Mouse (Mus musculus) limb, embryonic 13.5 days (tissue): ENCODE results near the gene Fhit. TPM values are rescaled to one million over a fixed set of nuclear protein-coding genes. Genes with fewer than 3 reads are reported as not detected.

ENCODE experiments used
- ATAC-seq: fragments of 200-750 bp; cut with Nextera tagmentation; 2 replicates; pipeline ENCODE4 v1.8.0; 2017; ENCODE audit warnings: low read depth, moderate number of reproducible peaks, moderate TSS enrichment; ENCODE audit not compliant: low FRiP score
- H3K27ac ChIP-seq: fragments of 300-500 bp; sonication (generic); 2 replicates; pipeline ENCODE4 v1.5.1; 2015; ENCODE audit warnings: inconsistent platforms, mild to moderate bottlenecking, moderate library complexity
- H3K27me3 ChIP-seq: fragments of 300-500 bp; sonication (generic); 2 replicates; pipeline ENCODE4 v1.6.1; 2015; ENCODE audit warnings: mild to moderate bottlenecking, inconsistent platforms
- H3K36me3 ChIP-seq: fragments of 300-500 bp; sonication (generic); 2 replicates; pipeline ENCODE4 v1.6.1; 2015; ENCODE audit warnings: inconsistent platforms, mild to moderate bottlenecking, moderate library complexity
- H3K4me1 ChIP-seq: fragments of 300-500 bp; sonication (generic); 2 replicates; pipeline ENCODE4 v1.6.1; 2015; ENCODE audit warnings: inconsistent platforms
- H3K4me2 ChIP-seq: fragments of 300-500 bp; sonication (generic); replicated peaks from 2 replicates; pipeline ENCODE4 v1.6.1; 2015; ENCODE audit warnings: inconsistent platforms, mild to moderate bottlenecking, moderate library complexity
- H3K4me3 ChIP-seq: fragments of 300-500 bp; sonication (generic); 2 replicates; pipeline ENCODE4 v1.5.1; 2015; ENCODE audit warnings: moderate library complexity, mild to moderate bottlenecking, inconsistent platforms
- H3K9ac ChIP-seq: fragments of 300-500 bp; sonication (generic); 2 replicates; pipeline ENCODE4 v1.6.1; 2015; ENCODE audit warnings: mild to moderate bottlenecking, inconsistent platforms
- H3K9me3 ChIP-seq: fragments of 300-500 bp; sonication (generic); 2 replicates; pipeline ENCODE4 v1.6.1; 2016; ENCODE audit warnings: inconsistent platforms
- WGBS: fragments of 180-500 bp; shearing (Covaris S2); methylation state at CpG from one replicate; pipeline ENCODE4 v1.1.7; 2015; 5-methylcytosine and 5-hydroxymethylcytosine counted together
- polyA plus RNA-seq: library from polyadenylated mRNA; unstranded; fragments of >200 nt; fragmentation: Nextera tagmentation; extraction: Ambion mirVana; gene quantifications from 2 replicates; pipeline ENCODE4 v1.2.1, GENCODE M21; 2015

Fhit gene
- polyA plus RNA-seq, 1 experiment from 2014 or later, result 6.3 TPM

DNA sequence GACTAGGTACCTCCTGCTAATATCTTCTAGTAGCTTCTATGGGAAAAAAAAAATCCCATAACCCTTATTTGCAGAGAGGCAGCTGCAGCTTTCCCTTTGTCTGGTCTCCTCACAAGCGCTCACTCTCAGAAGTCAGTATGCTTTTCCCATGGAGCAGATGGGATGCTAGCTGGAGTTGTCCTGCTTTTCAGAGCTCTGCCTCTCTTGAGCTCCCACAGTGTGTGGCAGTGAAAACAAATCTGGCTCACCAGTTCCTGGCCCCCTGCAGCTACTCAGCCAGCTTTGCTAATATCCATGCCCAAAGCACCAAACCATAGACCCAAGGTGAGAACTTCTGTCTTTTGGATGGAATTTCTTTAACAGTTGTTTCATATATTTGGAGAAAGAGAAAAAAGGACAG lies 1510.4 kb downstream of the Fhit start:
- ATAC-seq, result no peak
- Histone ChIP-seq H3K9ac (no peak overlapping the region), H3K4me1 (no peaks in the 10 kb centered on the region), H3K4me2 (no peak overlapping the region), H3K27ac (no peak overlapping the region), H3K36me3 (no peaks in the 10 kb centered on the region), H3K9me3 (no peaks in the 10 kb centered on the region), H3K4me3 (no peak overlapping the region), H3K27me3 (no peaks in the 10 kb centered on the region)
- WGBS, result 86% methylated on average over 1 of the region's 1 CpGs

GRCm38 (mm10) chr14:9648416-9648815 lies 1513.4 kb downstream of the Fhit start:
- Histone ChIP-seq H3K27ac (no peak overlapping the region), H3K4me1 (peaks cover 10% of the 10 kb centered on the region; the same call in 1 of the 2 replicates), H3K36me3 (no peaks in the 10 kb centered on the region), H3K9me3 (no peaks in the 10 kb centered on the region), H3K4me3 (no peak overlapping the region), H3K27me3 (no peaks in the 10 kb centered on the region), H3K9ac (no peak overlapping the region), H3K4me2 (no peak overlapping the region)
- 72% methylated on average over 1 of the region's 1 CpGs for WGBS
- no peak for ATAC-seq

DNA sequence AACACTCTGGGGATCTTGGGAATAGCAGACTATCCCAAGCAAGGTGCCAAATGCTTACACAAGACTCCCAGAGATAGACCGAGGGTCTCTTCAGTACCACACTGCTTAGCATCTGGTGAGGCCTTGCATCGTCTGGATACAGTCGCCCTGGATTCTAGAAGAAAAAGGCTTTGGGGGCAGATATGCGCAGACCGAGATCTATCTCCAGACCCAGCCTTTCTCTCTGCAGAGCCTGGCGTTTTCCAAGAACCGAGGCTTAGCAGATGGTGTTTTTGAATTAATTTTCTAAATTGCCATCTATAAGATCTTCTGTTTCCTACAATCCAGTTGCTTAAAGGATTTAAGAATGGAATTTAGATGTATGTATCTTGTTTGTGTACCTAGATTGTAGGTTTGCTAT lies 1515.6 kb downstream of the Fhit start:
- Histone ChIP-seq H3K9me3 (no peaks in the 10 kb centered on the region), H3K27ac (no peak overlapping the region), H3K4me2 (no peak overlapping the region), H3K36me3 (no peaks in the 10 kb centered on the region), H3K9ac (no peak overlapping the region), H3K27me3 (no peaks in the 10 kb centered on the region), H3K4me1 (peaks cover 10% of the 10 kb centered on the region; the same call in 1 of the 2 replicates), H3K4me3 (no peak overlapping the region)
- no peak for ATAC-seq
- 90% methylated on average over 7 of the region's 7 CpGs for WGBS

- H3K4me2 ChIP-seq, result no peak overlapping the region
- WGBS, result 27% methylated on average over 9 of the region's 9 CpGs
- H3K36me3 ChIP-seq, result no peaks in the 10 kb centered on the region
- no peak for ATAC-seq
- H3K27me3 ChIP-seq, result no peaks in the 10 kb centered on the region
- no peak overlapping the region for H3K27ac ChIP-seq
- H3K9me3 ChIP-seq, result no peaks in the 10 kb centered on the region
- no peak overlapping the region for H3K4me3 ChIP-seq
- H3K9ac ChIP-seq, result no peak overlapping the region
- peaks cover 10% of the 10 kb centered on the region; the same call in 1 of the 2 replicates for H3K4me1 ChIP-seq
Observed at GRCm38 (mm10) chr14:9644216-9645166, 1517.3 kb downstream of the Fhit start.

DNA sequence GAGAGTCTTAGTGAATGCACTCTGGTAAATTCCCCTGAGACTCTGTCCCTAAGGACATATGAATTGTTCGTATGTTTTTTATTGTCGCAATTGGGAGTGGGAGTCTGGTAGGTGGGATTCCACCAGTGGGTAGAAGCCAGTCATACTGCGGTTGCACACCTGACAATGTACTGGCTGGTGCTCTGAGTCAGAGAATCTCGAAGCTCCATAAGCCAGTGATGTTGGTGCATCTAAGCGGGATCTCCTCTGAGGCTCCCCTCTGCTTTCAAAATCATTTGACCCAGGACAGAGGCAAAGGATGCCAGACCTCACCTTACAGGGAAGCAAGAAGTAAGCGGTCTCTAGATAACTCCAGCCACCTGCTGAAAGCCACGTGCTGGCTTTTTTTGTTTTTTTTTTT lies 1518.1 kb downstream of the Fhit start:
- 63% methylated on average over 7 of the region's 7 CpGs for WGBS
- ATAC-seq, result no peak
- H3K36me3 ChIP-seq, result no peaks in the 10 kb centered on the region

GRCm38 (mm10) chr14:9642628-9643027 lies 1519.2 kb downstream of the Fhit start:
- Histone ChIP-seq H3K9me3 (no peaks in the 10 kb centered on the region), H3K4me3 (no peak overlapping the region)
- WGBS, result 72% methylated on average over 6 of the region's 6 CpGs

More for the DNA sequence above, 1518.1 kb downstream of the Fhit start:
- no peaks in the 10 kb centered on the region for H3K9me3 ChIP-seq
- no peak overlapping the region for H3K9ac ChIP-seq
- H3K4me2 ChIP-seq, result no peak overlapping the region
- H3K27ac ChIP-seq, result no peak overlapping the region
- peaks cover 10% of the 10 kb centered on the region; the same call in 1 of the 2 replicates for H3K4me1 ChIP-seq
- H3K4me3 ChIP-seq, result no peak overlapping the region
- no peaks in the 10 kb centered on the region for H3K27me3 ChIP-seq

GRCm38 (mm10) chr14:9642068-9642467 lies 1519.8 kb downstream of the Fhit start:
- Histone ChIP-seq H3K4me2 (no peak overlapping the region), H3K27me3 (no peaks in the 10 kb centered on the region), H3K36me3 (no peaks in the 10 kb centered on the region), H3K9me3 (no peaks in the 10 kb centered on the region), H3K27ac (no peak overlapping the region), H3K9ac (no peak overlapping the region), H3K4me1 (peaks cover 10% of the 10 kb centered on the region; the same call in 1 of the 2 replicates), H3K4me3 (no peak overlapping the region)
- WGBS, result 79% methylated on average over 3 of the region's 3 CpGs
- ATAC-seq, result no peak

More at GRCm38 (mm10) chr14:9642628-9643027, 1519.2 kb downstream of the Fhit start:
- H3K9ac ChIP-seq, result no peak overlapping the region
- H3K27ac ChIP-seq, result no peak overlapping the region
- H3K36me3 ChIP-seq, result no peaks in the 10 kb centered on the region
- no peaks in the 10 kb centered on the region for H3K27me3 ChIP-seq
- no peak overlapping the region for H3K4me2 ChIP-seq
- H3K4me1 ChIP-seq, result peaks cover 10% of the 10 kb centered on the region; the same call in 1 of the 2 replicates
- ATAC-seq, result no peak

DNA sequence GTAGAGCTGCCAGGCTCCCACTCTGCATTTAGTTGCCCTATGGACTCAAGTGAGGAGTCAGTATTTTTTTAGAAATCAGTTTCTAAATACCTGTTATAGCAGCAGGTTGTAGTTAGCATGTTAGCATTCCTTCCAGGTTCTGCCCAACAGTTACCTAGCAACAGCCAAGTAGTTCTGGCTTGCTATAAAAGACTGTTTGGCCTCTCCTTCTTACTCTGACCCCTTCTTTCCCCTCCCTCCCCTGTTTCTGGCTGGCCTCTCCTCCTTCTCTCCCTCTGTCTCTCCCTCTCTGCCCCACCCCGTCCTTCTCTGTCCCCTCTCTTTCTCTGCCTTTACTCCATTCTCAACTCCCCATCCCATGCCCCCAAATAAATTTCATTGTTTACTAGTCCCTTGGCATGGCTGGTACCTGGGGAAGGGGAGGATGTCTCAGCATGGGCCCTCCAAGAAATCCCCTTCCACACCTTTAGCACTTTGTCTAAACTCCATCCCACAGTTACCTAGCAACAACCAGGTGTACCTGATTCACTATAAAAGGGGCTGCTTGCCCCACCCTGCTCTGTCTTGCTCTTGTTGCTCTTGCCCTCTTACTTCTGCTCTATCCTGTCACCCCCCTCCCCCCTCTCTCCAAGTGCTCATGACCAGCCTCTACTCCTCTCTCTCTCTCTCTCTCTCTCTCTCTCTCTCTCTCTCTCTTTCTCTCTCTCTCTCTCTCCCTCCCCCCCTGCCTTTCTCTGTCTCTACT lies 1527.4 kb downstream of the Fhit start:
- Histone ChIP-seq H3K9me3 (no peaks in the 10 kb centered on the region), H3K36me3 (no peaks in the 10 kb centered on the region), H3K27me3 (no peaks in the 10 kb centered on the region), H3K4me2 (no peak overlapping the region), H3K4me3 (no peak overlapping the region), H3K9ac (no peak overlapping the region), H3K27ac (no peak overlapping the region), H3K4me1 (peaks cover 8% of the 10 kb centered on the region; the same call in 1 of the 2 replicates)
- 50% methylated on average over 1 of the region's 1 CpGs for WGBS
- no peak for ATAC-seq

GRCm38 (mm10) chr14:9632537-9632936 lies 1529.3 kb downstream of the Fhit start:
- H3K27ac ChIP-seq, result no peak overlapping the region
- 14% methylated on average over 3 of the region's 3 CpGs for WGBS
- no peak; the same call in 1 of the 2 replicates for ATAC-seq

GRCm38 (mm10) chr14:9623219-9624043 lies 1538.4 kb downstream of the Fhit start:
- H3K4me2 ChIP-seq, result no peak overlapping the region
- H3K36me3 ChIP-seq, result no peaks in the 10 kb centered on the region
- no peaks in the 10 kb centered on the region for H3K27me3 ChIP-seq
- no peak overlapping the region for H3K9ac ChIP-seq
- H3K4me3 ChIP-seq, result no peak overlapping the region
- 15% methylated on average over 6 of the region's 6 CpGs for WGBS
- no peak overlapping the region for H3K27ac ChIP-seq
- H3K9me3 ChIP-seq, result no peaks in the 10 kb centered on the region
- ATAC-seq, result peak; percentile 33; the same call in 1 of the 2 replicates
- H3K4me1 ChIP-seq, result peaks cover 11% of the 10 kb centered on the region

More at GRCm38 (mm10) chr14:9632537-9632936, 1529.3 kb downstream of the Fhit start:
- peaks cover 8% of the 10 kb centered on the region; the same call in 1 of the 2 replicates for H3K4me1 ChIP-seq
- no peaks in the 10 kb centered on the region for H3K9me3 ChIP-seq
- no peaks in the 10 kb centered on the region for H3K27me3 ChIP-seq
- no peak overlapping the region for H3K4me3 ChIP-seq
- no peak overlapping the region for H3K9ac ChIP-seq
- H3K36me3 ChIP-seq, result no peaks in the 10 kb centered on the region
- H3K4me2 ChIP-seq, result no peak overlapping the region

DNA sequence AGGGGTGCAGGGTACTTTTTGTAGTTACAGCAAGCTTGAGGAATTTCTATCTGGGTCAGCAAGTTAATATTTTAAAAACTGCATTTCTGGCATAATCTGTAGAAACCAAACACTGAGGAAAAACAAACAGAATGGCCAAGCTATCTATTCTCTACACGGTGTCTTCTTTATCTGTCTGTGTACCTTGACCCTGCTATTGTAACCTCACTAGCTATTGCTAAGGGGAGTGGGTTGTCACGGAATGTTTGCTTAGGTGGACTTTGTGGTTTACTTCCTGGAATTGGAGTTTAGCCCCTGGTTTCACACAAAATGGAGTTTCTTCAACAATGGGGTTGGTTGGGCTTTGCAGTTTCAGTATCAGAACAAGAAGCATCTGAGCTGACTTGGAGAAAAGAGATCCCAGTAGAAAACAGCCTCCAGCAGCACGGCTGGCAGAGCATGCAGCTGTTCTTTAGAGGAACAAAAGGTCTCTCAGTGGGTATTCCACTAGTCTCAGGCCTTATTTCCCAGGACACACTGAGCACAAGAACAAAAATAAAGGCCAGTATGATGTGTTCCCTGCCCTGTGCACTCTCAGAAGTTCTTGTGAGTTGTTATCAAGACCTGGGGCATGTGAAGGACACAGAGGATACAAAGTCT lies 1540.8 kb downstream of the Fhit start:
- no peaks in the 10 kb centered on the region for H3K27me3 ChIP-seq

More for the DNA sequence above, 1540.8 kb downstream of the Fhit start:
- no peak overlapping the region for H3K4me3 ChIP-seq
- no peak for ATAC-seq
- H3K4me2 ChIP-seq, result no peak overlapping the region
- no peaks in the 10 kb centered on the region for H3K36me3 ChIP-seq
- H3K27ac ChIP-seq, result no peak overlapping the region
- 51% methylated on average over 3 of the region's 3 CpGs for WGBS
- H3K9ac ChIP-seq, result no peak overlapping the region
- H3K9me3 ChIP-seq, result no peaks in the 10 kb centered on the region
- H3K4me1 ChIP-seq, result peaks cover 11% of the 10 kb centered on the region
